Mouse (Mus musculus): ENCODE measurements around the gene Hydin.

GRCm38 (mm10) chr8:110630079-110630478, 363.3 kb downstream of the Hydin start:
- TF ChIP-seq CTCF (IDR thresholded peaks at IDR 0.05; ENCODE audit: insufficient read depth, low read depth, low read length) (no peak), POLR2A (IDR thresholded peaks at IDR 0.05; ENCODE audit: insufficient read depth, low read depth, low read length) (no peak)

Measured in olfactory bulb, adult 2 months (tissue).